Mouse (Mus musculus): Measurements from ENCODE around the gene Dnm1.
A peak's percentile ranks its signal among the peaks of the same experiment; 100 is the strongest.
"Not testable (repeated sequence)": the region's sequence is repeated elsewhere in the genome, so short reads cannot be mapped to it uniquely, and the experiment has no call there.

The Dnm1 gene

DNA sequence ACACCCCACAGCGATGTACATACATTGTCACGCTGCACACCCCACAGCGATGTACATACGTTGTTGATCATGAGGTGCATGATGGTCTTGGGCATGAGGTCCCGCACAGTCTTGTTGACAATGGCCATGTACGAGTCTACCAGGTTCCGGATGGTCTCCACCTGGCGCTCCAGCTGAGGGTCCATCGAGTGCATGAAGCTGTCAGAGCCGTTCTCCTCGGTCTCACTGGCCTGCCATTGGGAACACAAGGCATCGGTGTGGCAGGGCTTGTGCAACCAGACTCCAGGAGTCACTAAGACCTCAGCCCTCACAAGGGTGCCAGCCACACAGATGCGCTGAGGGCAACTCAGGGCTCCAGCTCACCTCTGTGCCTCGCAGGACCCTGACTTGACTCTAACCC, 38.3 kb downstream of the Dnm1 start:
- no peak for DNase-seq (ENCODE audit: low read depth, low spot score)

DNA sequence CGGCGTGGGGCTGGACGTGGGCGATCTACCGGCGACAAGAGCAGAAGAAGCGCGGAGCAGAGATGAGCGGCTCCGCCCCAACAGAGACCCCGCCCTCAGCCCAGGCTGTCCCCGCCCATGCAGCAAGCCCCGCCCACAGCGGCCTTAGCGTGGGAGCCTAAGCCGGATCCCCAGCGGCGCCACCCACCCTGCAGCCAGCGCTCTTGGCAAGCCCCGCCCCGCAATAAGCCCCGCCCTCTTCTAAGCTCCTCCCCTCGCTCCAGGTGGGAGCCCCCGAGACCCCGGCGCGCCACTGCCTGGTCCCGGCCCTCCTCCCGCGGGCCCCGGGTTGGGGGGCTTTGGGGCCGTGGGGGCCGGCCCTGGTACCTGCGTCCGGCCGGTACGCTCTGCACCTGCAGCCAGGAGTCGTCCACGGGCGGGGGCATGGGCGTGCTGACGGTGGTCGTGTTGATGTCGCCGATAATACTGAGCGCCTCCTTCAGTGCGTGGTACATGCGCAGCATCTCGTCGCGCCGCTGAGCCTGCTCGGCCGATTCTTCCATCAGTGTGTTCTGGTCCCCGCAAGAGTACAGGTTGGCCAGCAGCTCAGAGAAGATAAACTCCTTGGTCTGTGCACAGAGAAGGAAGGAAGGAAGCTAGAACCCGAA, 40.7 kb downstream of the Dnm1 start:
- DNase-seq (ENCODE audit: low read depth, low spot score) = peak; percentile 85

DNA sequence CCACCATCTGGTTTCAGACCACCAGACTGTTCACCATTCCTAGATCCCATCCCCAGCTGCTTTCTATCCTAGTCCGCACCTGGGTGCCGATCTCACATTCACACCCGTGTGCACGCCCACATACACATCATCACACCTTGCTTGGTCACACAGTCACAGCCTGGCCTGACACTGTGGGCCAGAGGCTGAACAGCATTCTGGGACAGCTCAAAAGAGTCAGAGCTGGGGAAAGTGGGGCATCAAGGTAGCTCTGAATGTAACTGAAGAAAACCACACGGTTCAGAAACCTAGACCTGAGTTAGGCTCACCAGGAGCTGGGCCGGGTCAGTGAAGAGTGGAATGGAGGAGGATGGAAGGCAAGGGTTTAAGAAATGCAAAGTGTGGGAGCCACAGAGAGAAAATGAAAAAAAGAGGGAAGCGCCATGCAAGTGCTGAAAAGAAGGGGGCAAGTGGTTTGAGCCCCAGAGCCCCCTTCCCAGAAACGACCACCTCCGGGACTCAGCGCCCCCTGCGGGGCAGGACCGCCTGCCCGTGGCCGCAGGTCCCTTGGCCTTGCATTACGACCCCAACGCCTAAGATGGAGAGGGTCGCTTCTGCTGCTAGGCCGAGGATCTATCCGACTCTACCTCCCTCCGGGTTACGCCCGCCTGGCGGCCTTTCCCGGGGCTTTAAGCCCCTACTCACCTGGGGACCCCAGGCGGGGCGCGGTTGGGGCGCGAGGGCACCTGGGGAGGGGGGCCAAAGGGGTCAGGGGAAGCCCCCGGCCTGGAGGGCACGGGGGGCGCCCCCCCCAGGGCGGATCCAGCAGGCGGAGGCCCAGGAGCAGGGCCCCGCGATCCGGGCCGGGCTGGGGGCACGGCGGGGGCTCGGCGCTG, 41.5 kb downstream of the Dnm1 start:
- no peak for DNase-seq (ENCODE audit: low read depth, low spot score)

DNA sequence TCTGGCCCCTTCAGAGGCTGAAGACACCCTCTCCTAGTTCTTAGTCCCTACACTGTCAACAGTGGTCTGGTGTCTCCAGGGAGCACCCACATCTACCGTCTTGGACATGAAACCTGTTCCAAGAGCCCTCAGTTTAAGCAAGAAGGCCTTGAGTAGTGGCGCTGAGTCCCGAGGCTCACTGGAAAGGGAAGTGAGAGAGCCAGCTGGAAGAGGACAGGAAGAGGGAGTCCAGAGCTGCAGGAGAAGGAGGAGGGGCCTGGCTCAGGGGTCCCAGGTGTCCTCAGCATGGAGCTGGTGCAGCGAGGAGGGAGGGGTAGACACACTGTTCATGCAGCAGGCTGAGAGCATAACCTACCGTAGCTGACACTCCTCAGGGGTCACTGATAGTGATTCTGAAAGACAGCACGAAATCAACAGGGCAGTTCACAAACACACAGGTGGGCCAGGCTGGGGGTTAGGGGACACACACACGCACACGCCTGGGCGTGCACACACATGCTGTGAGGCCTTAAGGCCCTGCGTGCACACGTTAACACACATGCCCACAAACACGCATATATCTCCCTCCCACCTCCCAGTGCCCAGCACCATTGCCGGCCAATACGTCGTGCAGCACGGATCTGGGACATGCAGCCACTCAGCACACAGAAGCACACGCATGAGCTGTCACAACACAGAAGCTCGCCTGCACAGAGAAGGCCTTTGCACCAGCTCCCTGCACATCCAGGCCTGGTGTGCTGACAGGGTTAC, 42.9 kb downstream of the Dnm1 start:
- no peak for DNase-seq (ENCODE audit: low read depth, low spot score)

DNA sequence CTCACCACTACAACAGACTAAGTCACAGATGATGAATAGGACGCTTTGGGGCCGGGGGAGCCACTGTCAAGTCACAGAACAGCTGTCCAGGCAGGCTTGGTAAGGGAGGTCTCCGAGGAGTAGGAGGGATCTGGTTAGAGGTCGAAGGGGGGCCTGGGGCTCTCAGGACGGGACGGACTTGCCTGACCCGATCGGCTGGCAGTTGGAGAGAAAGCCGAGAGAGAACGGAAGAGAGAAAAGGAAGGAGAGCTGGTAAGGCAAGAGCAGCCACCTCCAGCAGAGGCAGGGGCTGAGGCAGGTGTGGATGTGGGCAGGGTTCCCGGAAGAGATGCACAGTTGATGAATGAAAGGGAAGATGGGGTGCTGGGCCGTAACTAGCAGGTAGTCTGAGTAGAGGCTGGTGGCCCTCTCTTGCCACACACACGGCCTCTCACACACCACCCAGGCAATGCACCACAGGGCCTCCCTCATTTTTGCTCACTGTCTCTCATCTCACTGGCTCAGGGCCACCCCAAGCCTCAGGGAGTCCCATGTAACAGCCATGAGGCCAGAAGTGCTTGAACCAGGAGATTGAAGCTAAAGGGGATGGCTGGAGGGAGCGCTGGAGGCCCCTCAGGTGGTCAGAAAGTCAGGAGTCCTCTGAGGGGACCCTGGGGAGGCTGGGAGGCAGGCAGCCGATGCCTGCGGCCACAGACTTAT, 44.1 kb downstream of the Dnm1 start:
- DNase-seq (ENCODE audit: low read depth, low spot score) = no peak

DNA sequence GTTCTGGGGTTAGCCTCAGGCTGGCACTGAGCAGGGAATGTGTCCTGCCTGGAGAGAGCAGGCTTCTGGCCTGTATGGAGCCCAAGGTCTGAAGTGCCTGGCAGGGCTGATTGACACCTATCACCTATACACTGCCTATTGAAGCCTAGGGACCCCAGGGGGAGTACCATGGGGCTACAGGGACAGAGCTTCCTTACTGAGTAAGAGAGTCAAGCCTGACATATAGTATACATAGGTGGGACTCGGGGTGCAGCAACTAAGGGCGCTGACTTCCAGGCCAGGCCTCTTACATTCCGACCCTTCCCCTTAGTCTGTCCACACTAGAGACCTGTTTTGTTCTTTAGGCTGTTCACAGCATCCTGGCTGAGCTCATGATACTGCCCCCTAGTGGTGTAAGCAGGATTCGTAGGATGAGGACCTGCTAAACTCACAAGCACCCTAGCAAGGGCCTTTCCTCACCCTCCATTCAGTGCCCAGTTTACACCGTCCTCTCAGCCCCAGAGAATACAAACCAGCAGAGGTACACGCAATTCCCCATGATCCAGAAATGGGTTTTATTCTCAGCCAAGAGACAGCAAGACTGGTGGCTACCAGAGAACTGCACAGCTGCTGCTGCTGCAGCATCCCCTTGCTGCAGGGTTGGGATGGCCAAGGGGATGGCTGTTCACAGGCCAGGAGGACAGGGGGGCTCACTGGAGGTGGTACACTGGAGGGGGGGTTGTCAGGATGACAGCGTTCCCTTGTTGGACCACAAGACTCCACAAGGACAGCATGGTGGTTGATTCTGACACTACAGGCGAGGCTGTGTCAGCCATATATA, 45.0 kb downstream of the Dnm1 start:
- peak; percentile 65 for DNase-seq (ENCODE audit: low read depth, low spot score)

DNA sequence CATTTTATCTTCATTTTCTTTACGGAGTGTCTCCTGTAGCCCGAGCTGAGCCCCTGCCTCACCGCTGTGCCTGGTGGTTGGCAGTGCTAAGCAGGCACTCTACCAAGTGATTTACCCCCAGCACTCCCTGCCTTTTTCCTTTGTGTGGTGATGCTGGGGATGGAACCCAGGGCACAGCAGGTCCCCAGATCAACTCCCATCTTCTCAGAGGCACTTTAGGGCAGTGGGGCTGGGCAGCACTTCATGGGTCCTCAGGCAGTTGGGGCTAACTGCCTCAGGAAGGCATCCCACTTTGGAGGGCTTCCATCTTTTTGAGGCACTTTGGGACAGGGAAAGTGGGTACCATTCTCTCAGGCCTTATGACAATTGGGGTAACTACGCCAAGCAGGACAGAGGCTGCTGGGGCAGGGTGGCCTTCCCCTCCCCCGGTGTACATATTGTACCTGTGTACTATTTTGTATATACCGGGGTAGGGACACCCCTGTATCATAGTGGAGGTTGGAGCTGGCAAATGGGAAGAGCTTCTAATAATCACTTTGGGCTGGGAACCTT, 45.8 kb downstream of the Dnm1 start:
- no peak for DNase-seq (ENCODE audit: low read depth, low spot score)

DNA sequence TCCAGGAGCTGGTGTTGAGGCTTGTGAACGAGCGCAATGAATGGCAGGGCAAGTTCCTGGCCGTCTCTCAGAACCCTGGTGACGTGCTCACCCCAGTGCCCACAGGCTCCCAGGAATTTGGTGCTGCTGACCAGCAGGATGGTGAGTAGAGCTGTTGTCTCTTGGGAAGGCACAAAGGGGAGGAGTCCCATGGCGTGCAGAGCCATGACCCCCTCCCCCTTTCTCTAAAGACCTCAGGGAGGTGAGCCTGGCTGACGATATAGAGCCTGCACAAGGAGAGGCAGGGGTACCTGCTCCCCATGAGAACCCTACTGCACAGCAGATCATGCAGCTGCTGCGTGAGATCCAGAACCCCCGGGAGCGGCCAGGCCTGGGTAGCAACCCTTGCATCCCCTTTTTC, 47.0 kb downstream of the Dnm1 start:
- no peak for DNase-seq (ENCODE audit: low read depth, low spot score)

DNA sequence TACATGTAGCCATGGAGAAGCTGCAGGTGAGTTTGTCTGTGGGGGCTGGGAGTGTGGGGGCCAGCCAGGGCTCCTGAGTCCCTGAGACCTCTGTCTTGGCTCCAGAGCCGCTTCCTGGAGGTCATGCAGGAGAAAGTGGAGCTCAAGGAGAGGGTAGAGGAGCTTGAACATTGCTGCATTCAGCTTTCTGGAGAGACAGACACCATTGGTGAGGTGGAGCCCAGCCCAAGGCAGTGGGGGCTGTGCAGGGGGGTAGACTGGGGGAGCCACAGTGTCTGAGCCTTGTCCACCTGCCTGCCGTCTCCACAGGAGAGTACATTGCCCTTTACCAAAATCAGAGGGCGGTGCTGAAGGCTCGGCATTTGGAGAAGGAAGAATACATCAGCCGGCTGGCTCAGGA, 47.5 kb downstream of the Dnm1 start:
- no peak for DNase-seq (ENCODE audit: low read depth, low spot score)

DNA sequence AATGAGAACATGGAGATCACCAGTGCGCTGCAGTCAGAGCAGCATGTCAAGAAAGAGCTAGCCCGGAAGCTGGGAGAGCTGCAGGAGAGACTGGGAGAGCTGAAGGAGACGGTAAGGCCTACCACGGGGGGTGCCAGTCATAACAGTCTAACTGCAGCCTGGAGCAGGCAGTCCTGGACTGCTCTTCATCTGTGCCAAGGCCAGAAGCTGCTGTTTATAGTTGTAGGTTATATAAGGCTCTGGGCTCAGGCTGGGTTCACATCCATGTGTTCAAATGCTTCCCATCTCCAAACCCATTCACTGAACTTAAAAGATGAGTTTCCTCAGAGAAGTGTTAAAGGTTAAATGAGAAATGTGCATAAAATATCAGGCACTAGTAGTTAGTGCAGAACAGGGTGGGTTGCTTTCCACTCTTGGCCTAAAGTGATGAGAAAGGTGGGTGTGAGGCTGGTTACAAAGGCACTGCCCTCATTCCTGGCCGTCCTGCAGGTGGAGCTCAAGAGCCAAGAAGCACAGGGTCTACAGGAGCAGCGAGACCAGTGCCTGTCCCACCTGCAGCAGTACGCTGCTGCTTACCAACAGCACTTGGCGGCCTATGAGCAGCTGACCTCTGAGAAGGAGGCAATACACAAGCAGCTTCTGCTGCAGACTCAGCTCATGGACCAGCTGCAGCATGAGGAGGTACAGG, 48.8 kb downstream of the Dnm1 start:
- DNase-seq (ENCODE audit: low read depth, low spot score) = peak; percentile 43

DNA sequence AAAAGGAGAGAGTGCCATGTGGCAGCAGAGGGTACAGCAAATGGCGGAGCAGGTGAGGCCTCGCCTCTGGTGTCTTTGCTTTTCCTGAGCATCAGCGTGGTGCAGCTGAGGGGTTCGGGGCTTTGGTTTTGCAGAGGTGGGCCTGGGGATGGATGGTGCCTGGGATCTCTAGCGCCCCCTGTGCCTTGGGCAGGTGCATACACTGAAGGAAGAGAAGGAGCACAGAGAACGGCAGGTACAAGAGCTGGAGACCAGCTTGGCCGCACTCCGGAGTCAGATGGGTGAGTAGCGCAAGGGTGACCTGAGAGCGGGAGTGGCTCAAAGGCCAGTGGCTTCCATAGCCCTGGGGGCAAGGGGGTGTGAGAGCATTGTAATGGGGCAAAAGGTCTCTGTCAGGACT, 50.2 kb downstream of the Dnm1 start:
- DNase-seq (ENCODE audit: low read depth, low spot score) = no peak

DNA sequence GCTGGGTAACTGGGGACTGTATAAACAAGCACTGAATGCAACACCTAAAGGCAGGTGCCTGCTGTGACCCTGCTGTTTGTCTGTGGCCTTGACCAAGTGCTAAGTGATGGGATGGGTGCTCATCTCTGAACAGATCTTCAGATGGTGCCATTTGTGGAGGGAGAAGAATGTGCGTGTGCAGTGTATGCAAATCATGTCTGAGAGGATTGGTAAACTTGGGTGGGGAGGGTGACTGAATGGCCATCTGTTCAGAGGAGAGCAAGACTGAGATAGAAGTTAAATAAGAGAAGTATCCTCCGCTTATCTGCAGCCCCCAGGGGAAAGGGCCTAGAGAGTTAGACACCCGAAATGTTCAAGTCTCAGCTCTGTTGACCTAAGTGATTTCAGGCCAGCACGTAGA, 53.7 kb downstream of the Dnm1 start:
- DNase-seq (ENCODE audit: low read depth, low spot score) = no peak

DNA sequence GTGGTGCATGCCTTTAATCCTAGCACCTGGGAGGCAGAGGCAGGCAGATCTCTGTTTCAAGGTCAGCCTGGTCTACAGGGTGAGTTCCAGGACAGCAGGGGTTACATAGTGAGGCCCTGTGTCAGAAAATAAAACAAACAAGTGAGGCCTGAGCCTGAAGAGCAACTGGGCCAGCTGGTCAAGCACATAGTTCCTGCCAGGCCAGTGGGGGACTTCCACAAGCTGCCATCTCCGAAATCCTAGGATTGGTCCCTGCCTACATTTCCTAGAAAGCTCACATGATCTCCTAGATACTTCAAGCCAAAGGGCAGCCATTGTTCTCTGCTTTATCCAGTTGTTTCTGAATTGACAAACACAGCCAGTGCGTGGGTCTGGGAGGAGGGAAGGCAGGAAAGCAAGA, 57.3 kb downstream of the Dnm1 start:
- DNase-seq (ENCODE audit: low read depth, low spot score) = not testable (repeated sequence)

DNA sequence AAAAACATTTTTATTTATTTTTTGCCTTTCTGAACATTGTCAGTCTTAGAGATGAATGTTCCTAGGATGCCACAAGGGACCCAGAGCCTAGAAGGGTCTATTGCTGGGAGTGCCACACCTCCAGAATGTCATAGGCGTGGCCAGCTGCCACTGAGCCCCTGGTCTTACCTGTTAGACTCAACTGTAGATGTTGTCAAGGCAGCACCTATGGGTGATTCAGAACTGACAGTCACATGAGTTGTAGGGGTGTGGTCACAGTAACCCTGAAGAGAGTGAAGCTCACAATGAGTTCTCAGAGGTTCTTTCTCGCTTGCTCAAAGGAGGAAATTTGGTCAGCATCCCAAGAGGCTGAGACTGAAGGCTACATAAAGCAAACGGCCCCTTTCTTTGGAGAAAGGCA, 57.9 kb downstream of the Dnm1 start:
- DNase-seq (ENCODE audit: low read depth, low spot score) = no peak

DNA sequence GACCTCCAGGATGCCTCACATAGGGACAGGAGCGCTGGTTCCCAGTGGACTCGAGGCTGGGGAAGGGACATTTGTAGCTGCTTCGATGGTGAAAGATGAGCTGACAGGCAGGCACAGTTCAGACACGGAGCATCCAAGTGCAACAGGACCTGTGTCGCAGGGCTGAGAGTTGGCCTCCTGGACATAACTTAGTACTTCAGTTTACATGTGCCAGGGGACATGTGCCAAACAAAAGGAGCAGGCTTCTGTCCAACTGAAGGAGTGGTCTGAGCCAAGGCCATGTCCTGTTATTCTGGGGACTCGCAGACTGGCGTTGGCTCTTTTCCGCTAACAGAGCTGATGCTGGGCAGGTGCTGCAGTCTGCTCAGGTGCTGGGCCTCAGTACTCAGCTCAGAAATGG, 58.8 kb downstream of the Dnm1 start:
- DNase-seq (ENCODE audit: low read depth, low spot score) = no peak

DNA sequence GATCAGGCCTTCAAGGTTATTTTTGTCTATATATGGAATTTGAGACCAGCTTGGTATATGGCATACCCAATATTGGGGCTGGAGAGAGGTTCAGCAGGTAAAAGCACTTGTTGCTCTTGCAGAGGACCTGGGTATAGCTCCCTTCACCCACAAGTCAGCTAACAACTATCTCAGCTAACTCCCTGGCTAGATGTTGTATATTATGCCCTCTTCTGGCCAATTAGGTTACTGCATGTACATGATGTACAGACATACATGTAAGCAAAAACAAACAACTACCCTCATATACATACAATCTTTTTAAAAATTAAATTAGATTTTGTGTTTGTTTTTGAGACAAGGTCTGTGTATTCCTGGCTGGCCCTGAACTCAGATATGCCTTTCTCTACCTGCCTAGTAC, 63.6 kb downstream of the Dnm1 start:
- peak; percentile 79 for DNase-seq (ENCODE audit: low read depth, low spot score)

DNA sequence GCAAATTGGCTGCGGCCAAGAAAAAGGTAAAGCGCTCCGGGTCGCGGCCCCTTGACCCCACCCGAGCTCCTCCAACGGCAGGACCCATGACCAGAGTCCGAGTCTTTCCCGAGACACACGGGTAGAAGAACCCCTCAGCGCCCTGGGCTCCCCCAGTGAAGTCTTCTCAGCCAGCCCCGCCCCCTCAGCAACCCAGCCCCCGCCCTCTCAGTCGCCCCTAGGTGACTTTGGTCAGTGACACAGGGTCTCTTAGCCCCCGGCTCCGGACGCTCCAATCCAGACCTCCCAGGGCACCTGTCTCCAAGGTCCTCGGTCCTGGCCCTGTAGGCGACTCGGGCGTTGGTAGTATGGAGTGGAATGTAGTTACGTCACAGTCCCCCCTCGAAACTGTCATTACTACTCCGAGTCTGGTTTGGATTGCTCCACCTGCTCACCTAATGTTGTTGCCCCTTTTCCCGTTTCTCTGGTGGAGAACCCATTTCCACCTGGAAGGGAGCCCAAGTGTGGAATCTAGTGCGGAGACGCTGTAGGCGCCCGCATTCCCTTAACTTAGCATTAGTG, 64.7 kb downstream of the Dnm1 start:
- no peak for DNase-seq (ENCODE audit: low read depth, low spot score)

DNA sequence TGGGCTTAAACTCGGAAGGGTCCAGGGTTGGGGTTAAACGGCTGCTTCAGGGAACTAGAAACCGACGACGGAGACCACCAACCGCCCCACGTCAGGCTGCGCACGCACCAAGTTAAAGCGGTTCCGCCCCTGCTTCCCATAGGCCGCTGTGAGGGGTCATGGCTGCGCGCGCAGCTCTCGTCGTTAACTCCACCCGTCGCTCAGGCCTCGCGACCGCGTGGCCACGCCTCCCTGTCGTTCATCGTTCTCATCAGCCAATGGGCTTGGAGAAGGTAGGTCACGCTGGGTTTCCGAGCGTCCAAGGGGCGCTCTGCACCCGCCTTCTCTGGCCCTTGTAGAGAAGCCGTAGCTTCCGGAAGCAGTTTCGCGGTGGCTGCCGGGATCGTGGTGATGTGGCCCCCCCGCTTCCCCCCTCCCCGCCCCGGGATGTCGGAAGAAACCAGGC, 65.2 kb downstream of the Dnm1 start, which contains the start of gene Swi5:
Gene Swi5 (minus strand): TSS at position 153 of the 445 bp plus-strand sequence.
- DNase-seq (ENCODE audit: low read depth, low spot score) = peak; percentile 100

DNA sequence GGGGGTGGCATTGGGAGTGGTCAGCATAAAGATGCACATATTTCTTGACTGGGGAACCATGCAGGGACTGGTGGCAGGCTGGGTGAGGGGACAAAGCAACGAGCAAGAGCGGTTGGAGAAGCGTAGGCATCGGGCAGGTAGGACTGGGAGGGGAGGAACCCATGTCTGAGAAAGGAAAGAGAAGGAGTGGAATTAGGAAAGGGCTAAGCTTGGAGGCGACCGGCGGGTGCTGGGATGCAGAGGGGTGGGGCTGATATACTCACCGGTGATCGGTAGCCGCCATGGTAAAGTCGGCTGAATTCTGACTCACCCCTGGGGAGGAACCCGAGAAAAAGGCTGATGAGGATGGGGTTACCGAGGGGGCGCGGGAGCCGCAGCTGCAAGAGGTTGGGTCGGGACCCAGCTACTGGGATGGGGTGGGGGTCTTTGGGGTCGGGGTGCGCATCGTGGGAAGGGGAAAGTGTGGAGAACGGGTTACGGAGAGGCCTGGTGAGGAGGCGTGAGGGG, 65.8 kb downstream of the Dnm1 start, which contains the start of gene Golga2:
Gene Golga2 (plus strand): TSS at position 51 of the 507 bp plus-strand sequence.
- DNase-seq (ENCODE audit: low read depth, low spot score) = no peak
